ENCODE assay signal across 26 mouse cellular contexts in the genomic region with DNA sequence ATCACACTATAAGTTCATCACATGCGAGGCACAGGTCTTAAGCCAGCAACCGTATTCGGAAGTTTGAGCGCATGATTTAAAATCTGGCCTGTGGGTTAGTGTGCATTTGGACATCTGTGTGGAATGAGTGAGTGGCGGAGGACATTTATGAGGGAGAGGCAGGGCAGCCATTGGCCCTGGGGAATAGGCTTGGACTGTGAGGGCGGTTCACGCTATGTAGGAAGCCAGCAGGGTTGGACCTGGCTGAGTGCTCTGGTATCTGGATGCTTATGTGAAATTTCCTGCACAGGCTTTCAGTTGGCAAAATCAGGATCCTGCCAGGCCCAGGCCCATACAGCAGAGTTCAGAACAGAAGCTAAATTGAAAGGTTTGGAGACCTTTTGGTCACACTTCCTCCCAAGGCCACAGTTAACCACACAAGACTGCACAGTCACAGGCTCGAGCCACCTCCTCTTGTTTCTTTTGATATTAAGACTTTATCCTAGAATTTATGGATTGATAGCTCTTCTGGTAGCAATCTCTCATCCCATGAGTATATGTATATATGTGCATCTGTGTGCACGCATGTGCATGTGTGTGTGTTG.
DNase-seq lines count a peak whose midpoint lies in the region; ATAC-seq lines count a peak whose summit lies in the region.
"Had no signal": no experiment of that assay in that cellular context is flagged by ENCODE, and none has a peak within 500 bp of the region (broad histone marks: within the 10 kb centered on the region; RNA-seq: fewer than 3 reads in every experiment).

No protein-coding gene starts in this region.

- DNase-seq in embryonic facial prominence, embryonic 10.5 days (ENCODE audit: low spot score), result no peak
- peak; percentile 34 for DNase-seq in NIH3T3 (ENCODE audit: low read depth)
- DNase-seq in gastrocnemius, postnatal 25 days, result peak; percentile 44
- DNase-seq in frontal cortex, postnatal 36 days (ENCODE audit: low spot score in 2 of 2), result no peak
- DNase-seq in embryo, embryonic 10.5 days (ENCODE audit: low spot score), result no peak
- DNase-seq: cerebellum, adult 11 months; cerebellum, adult 9-11 months; forebrain, postnatal 0 days; heart, postnatal 4 days; kidney, adult 8-10 months; kidney, postnatal 10 days; liver, postnatal 0 days; thymus, adult 18-20 months; thymus, postnatal 36 days had no signal

- no peaks in the 10 kb centered on the region for H3K27me3 ChIP-seq in embryonic facial prominence, embryonic 13.5 days
- no peaks in the 10 kb centered on the region for H3K27me3 ChIP-seq in embryonic facial prominence, embryonic 10.5 days (replicated peaks; ENCODE audit: low read depth, poor library complexity, severe bottlenecking)
- no peaks in the 10 kb centered on the region for H3K27me3 ChIP-seq in limb, embryonic 15.5 days
- H3K27me3 ChIP-seq in hindbrain, embryonic 16.5 days (replicated peaks; ENCODE audit: control insufficient read depth, insufficient read depth, low read length), result no peaks in the 10 kb centered on the region
- H3K27me3 ChIP-seq: embryonic facial prominence, embryonic 15.5 days; heart, embryonic 15.5 days; intestine, embryonic 15.5 days; midbrain, embryonic 12.5 days had no signal

- H3K9ac ChIP-seq in embryonic facial prominence, embryonic 13.5 days, result no peak overlapping the region
- H3K9ac ChIP-seq in limb, embryonic 15.5 days, result no peak overlapping the region
- no peak overlapping the region for H3K9ac ChIP-seq in hindbrain, embryonic 16.5 days (ENCODE audit: low read depth, low read length)
- H3K9ac ChIP-seq: embryonic facial prominence, embryonic 15.5 days; forebrain, postnatal 0 days; heart, embryonic 15.5 days; hindbrain, embryonic 15.5 days; intestine, embryonic 15.5 days; liver, postnatal 0 days; midbrain, embryonic 12.5 days had no signal

- peaks cover 6% of the 10 kb centered on the region; the same call in 1 of the 2 replicates for H3K36me3 ChIP-seq in embryonic facial prominence, embryonic 13.5 days
- H3K36me3 ChIP-seq in embryonic facial prominence, embryonic 10.5 days (replicated peaks), result peaks cover 37% of the 10 kb centered on the region
- no peaks in the 10 kb centered on the region for H3K36me3 ChIP-seq in limb, embryonic 15.5 days
- H3K36me3 ChIP-seq in hindbrain, embryonic 16.5 days (ENCODE audit: control insufficient read depth, insufficient read depth, low read length), result no peaks in the 10 kb centered on the region
- H3K36me3 ChIP-seq: embryonic facial prominence, embryonic 15.5 days; G1E; hindbrain, embryonic 15.5 days; intestine, embryonic 15.5 days had no signal

- 79% methylated on average over 9 of the region's 9 CpGs for WGBS in embryonic facial prominence, embryonic 13.5 days
- 89% methylated on average over 9 of the region's 9 CpGs for WGBS in embryonic facial prominence, embryonic 10.5 days
- 44% methylated on average over 9 of the region's 9 CpGs for WGBS in limb, embryonic 15.5 days
- WGBS in hindbrain, embryonic 16.5 days, result 83% methylated on average over 9 of the region's 9 CpGs

- H3K4me2 ChIP-seq in embryonic facial prominence, embryonic 13.5 days, result no peak overlapping the region
- H3K4me2 ChIP-seq in limb, embryonic 15.5 days, result no peak overlapping the region
- no peak overlapping the region for H3K4me2 ChIP-seq in hindbrain, embryonic 16.5 days (ENCODE audit: low read length)
- H3K4me2 ChIP-seq: embryonic facial prominence, embryonic 15.5 days; heart, embryonic 15.5 days; hindbrain, embryonic 15.5 days; intestine, embryonic 15.5 days; midbrain, embryonic 12.5 days had no signal

- no peak overlapping the region for H3K4me3 ChIP-seq in embryonic facial prominence, embryonic 13.5 days
- H3K4me3 ChIP-seq in embryonic facial prominence, embryonic 10.5 days, result no peak overlapping the region
- H3K4me3 ChIP-seq in limb, embryonic 15.5 days, result no peak overlapping the region
- no peak overlapping the region for H3K4me3 ChIP-seq in hindbrain, embryonic 16.5 days (ENCODE audit: low read length)
- H3K4me3 ChIP-seq: embryonic facial prominence, embryonic 15.5 days; heart, embryonic 15.5 days; hindbrain, embryonic 15.5 days; intestine, embryonic 15.5 days; layer of hippocampus, adult 2 months; midbrain, embryonic 12.5 days had no signal

- no peak for ATAC-seq in embryonic facial prominence, embryonic 13.5 days (ENCODE audit: insufficient number of reproducible peaks, insufficient read depth, low FRiP score, low TSS enrichment, low read depth)
- ATAC-seq in limb, embryonic 15.5 days (ENCODE audit: insufficient number of reproducible peaks, low FRiP score, low TSS enrichment, low read depth), result 0 out of 2 replicates have a peak, but pooled peaks have one; percentile 18
- no peak for ATAC-seq in hindbrain, embryonic 16.5 days
- ATAC-seq: activated CD4-positive, CD25-positive, alpha-beta regulatory T cell, adult 4 months; forebrain, postnatal 0 days; intestine, embryonic 15.5 days; liver, postnatal 0 days; lung, postnatal 0 days had no signal

- peaks cover 78% of the 10 kb centered on the region for H3K4me1 ChIP-seq in embryonic facial prominence, embryonic 13.5 days
- H3K4me1 ChIP-seq in embryonic facial prominence, embryonic 10.5 days, result peaks cover 58% of the 10 kb centered on the region
- H3K4me1 ChIP-seq in limb, embryonic 15.5 days, result peaks cover 53% of the 10 kb centered on the region
- H3K4me1 ChIP-seq in hindbrain, embryonic 16.5 days (ENCODE audit: control insufficient read depth, insufficient read depth, low read depth, low read length), result no peaks in the 10 kb centered on the region

- peak overlapping the region; percentile 33; the same call in 1 of the 2 replicates for H3K27ac ChIP-seq in embryonic facial prominence, embryonic 13.5 days
- H3K27ac ChIP-seq in embryonic facial prominence, embryonic 10.5 days (replicated peaks), result no peak overlapping the region
- H3K27ac ChIP-seq in limb, embryonic 15.5 days, result peak overlapping the region; percentile 52; the same call in 1 of the 2 replicates
- no peak overlapping the region for H3K27ac ChIP-seq in hindbrain, embryonic 16.5 days (ENCODE audit: low read depth, low read length)
- H3K27ac ChIP-seq: heart, embryonic 15.5 days; hindbrain, embryonic 15.5 days; intestine, embryonic 15.5 days; layer of hippocampus, adult 2 months; midbrain, embryonic 12.5 days had no signal

- H3K9me3 ChIP-seq in embryonic facial prominence, embryonic 13.5 days, result no peaks in the 10 kb centered on the region
- H3K9me3 ChIP-seq in embryonic facial prominence, embryonic 10.5 days, result peaks cover 5% of the 10 kb centered on the region; the same call in 1 of the 2 replicates
- H3K9me3 ChIP-seq in limb, embryonic 15.5 days, result no peaks in the 10 kb centered on the region
- peaks cover 3% of the 10 kb centered on the region; the same call in 1 of the 2 replicates for H3K9me3 ChIP-seq in hindbrain, embryonic 16.5 days (ENCODE audit: control insufficient read depth, low read length)
- H3K9me3 ChIP-seq: embryonic facial prominence, embryonic 15.5 days; heart, embryonic 15.5 days; hindbrain, embryonic 15.5 days; intestine, embryonic 15.5 days; midbrain, embryonic 12.5 days had no signal

Comparison
In these comparisons a context has a peak if more than half of its experiments do, and no peak if none do; other contexts are left out.
1. H3K27ac ChIP-seq: peak in embryonic facial prominence, embryonic 13.5 days (single experiment) and limb, embryonic 15.5 days (single experiment); none in embryonic facial prominence, embryonic 10.5 days (single experiment) and hindbrain, embryonic 16.5 days (single experiment).
2. DNase-seq: peak in NIH3T3 (single experiment) and gastrocnemius, postnatal 25 days (single experiment); none in embryonic facial prominence, embryonic 10.5 days (single experiment), frontal cortex, postnatal 36 days (0 of 2) and embryo, embryonic 10.5 days (single experiment).